Mouse (Mus musculus) B cell, adult 2 months (primary cell): ENCODE data around the gene Casp6.
A peak's percentile ranks its signal among the peaks of the same experiment; 100 is the strongest.

ENCODE experiments used
- DNase-seq, 2 experiments: peaks; one replicate each; pipeline ENCODE4 v3.0.0; 2022

The Casp6 gene

DNA sequence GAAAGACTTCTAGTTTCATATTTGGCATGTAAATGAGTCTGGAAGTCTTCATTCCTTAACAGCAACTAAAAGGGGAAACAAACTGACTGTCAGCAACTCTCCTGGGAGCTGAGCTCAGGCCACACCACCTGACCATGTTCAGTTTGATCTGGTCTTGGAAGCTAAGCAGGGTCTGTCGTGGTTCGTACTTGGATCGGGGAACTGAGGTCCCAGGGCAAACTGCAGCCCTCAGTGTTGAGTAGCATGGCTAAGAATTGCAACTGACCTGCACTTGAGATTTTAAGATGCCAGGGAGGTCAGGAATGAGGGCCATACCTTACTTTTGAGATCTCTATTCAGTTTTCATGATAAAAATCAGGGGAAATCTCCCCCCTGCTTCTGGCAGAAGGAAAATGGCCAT, 24.6 kb downstream of the Casp6 start:
- DNase-seq = no peak

DNA sequence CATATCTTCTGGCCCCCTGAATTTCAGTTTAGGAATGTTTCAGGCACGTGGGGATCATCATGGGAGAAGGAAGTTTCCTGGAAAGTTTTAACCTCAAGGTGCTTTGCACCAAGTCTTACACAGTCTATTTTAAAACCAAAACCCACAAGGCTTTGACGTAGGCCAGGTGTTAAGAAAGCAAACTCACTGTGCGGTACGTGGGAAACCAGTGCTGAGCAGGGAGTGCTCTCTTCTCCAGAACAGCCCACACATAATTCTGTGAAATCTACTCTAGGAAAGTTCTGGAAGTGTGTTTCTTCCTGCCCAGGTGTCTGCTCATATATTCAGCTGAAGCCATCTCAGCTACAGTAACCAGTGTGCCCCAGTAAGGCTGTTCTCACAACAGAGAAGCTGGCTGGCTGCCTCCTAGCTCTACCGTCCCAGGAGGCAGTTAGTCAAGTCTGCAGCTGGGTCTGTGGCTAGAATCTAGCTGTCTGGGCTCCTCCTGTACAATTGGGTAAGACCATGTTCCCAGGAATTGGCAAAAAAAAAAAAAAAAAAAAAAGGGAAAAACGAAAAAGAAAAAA, 29.1 kb downstream of the Casp6 start:
- DNase-seq = no peak

DNA sequence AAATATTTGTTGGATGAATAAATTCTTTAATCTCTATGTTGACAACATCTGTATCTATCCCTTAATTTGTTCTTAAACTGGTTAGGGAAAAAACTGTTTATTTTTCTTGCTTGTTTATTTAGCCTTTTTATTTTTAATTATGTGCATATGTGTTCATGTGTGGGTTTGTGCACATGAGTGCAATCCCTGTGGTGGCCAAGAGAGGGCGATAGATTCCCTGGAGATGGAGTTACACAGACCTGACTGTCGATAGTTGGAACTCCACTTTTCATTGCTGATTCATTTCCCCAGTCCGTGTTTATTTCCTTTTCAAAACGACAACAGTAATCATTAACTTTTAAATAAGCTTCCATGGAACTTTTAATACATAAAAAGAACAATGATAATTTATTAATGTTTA, 31.2 kb downstream of the Casp6 start:
- peak; percentile 34 to 39 for DNase-seq

DNA sequence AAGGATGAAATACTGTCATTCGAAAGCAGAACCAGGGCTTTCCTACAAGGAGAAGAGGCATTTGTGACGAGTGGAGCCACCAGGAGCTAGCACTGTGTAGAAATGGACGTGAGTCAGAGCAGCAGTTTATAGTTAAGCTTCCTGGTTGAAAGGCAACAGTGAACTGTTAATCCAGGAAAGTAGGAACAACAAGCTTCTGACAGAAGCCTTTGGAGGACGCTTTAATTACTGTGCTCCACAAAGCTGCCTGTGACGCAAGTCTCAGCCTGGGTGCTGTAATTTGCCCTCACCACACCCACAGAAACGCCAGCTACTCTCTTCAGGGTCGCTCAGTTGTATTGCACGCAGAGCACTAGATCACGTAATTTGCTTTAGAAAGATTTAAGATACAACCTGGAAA, 35.3 kb downstream of the Casp6 start:
- DNase-seq = no peak

DNA sequence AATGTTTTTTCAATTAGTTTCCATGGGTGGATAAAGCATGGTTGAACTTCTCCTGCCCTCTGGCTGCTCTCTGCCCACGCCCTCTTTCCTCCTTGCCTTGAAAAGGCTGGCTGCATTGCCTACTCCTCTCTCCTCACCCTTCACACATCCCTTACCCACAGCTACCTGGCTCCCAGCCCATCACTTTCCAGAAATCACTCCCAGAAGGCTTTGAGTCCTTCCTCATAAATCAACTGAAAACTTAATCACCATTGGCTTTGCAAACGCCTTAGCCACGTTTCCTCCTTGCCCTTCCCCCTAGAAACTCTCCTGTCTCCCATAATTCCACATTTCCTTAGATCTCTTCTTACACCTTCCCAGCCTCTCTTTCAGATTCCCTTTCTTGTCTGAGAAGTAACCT, 36.6 kb downstream of the Casp6 start:
- DNase-seq = no peak

DNA sequence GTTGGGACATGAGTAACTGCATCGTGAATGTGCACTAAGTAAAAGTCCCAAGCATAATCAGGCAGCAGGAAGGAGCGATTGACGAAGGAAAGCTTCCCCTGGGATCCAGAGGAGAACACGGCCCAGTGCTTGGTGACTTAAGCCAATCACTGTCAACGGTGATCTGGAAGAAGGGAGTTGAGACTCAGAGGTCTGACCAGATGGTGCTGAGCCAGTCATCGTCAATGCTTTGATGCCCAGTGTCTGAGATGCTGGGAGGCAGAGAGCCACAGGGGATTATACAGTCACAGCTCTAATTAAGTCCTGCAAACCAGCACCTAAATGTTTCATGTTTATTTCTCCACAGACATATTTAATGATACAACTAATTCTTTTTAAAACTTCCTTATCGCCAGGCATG, 37.8 kb downstream of the Casp6 start:
- DNase-seq = no peak

DNA sequence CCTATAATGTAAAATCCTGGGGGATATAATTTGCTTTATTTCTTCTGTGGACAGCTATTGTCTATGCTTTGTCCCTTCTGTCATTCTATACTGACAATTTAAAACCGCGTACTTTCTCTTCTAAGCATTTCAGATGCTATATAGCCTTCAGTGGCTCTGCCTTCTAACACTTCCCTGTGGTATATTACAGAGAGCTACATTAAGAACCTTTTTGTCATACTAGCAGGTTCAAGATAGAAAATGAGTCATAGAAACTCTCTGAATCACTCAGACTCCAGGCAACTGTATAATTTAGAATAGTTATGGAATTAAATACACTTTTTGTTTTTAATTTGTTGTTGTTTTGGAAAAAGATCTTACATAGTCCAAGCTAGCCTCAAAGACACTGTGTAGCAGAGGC, 39.6 kb downstream of the Casp6 start:
- DNase-seq = no peak

DNA sequence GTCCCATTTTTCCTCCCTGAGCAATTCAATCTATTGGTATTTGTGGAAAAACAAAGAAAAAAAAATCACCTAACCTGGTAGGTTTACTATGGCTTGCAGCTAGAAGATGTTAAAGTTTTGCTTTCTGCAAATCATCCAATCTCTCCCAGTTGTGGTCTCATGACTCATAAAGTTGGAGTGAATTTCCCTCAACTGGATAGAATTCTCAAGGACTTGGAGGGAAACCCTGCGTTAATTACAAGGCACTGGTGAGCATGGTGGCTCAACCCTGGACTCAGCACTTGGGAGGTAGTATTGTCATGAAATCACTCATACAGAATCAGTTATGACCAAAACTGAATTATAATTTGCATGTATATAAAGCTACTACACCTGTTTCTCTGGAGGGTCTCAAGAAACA, 40.1 kb downstream of the Casp6 start:
- DNase-seq = no peak

DNA sequence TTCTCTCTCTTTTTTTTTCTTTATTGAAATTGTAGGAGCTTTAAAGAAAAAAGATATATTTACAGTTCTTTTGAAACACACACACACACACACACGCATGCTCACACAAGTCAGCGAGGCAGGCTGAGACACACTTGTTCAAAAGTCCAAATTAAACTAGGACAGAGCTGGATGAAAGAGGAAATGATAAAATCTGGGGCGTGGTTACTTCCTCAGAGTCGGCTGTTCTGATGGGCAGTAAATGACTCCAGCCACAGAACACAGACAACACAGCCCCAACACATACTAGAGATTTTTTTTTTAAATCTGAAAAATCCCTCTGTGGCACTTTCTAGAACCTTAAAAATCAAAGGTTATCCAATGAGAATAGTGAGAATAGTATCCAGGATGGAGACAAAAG, 42.6 kb downstream of the Casp6 start:
- DNase-seq = no peak

DNA sequence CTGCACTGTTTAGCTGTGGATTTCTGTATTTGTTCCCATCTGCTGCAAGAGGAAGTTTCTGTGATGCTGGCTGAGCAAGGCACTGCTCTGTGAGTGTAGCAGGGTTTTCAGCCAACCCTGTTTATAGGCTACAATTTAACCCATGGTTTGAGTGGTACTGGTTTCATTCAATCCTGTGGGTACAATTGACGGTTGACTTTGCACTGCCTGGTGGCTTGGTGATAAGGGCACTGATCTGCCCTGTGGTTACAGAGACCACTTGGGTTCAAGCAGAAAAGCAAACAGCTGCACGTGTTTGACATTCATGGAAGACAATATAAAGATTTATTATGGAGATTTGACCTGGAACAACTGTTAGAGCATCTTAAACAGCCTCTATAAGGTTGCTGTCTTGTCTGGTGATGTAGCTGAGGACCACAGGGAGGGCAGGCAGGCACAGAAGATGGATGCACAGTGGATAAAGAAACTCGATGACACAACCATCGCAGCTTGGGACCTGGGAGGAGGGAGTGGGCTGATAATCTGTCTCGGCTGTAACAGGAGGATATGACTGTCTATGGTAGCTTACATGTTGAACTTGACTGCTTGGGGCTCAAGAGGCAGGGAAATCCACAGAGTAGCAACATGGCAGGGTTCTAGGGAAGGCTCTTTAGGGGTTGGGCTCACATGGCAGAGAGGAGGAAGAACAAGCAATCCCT, 45.1 kb downstream of the Casp6 start:
- no peak for DNase-seq

DNA sequence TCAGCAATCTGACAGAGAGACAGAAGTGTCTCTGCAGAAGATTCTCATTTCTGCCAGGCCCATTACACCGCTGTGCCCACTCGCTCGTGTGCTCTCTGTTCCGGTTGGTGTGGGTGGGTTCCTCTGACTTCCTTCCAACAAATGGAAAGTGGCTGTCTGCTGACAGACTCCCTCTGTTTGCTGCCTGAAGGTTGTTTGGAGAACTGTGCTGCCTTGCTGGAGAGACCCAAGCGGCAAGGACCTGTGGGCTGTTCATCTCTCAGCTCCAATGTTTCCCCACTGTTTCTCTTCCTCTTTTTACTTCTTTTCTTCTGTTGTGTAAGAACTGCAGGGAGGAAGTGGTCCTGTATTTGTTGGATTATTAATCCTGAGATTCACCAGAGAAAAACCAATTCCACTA, 47.1 kb downstream of the Casp6 start:
- peak; percentile 8 for DNase-seq

DNA sequence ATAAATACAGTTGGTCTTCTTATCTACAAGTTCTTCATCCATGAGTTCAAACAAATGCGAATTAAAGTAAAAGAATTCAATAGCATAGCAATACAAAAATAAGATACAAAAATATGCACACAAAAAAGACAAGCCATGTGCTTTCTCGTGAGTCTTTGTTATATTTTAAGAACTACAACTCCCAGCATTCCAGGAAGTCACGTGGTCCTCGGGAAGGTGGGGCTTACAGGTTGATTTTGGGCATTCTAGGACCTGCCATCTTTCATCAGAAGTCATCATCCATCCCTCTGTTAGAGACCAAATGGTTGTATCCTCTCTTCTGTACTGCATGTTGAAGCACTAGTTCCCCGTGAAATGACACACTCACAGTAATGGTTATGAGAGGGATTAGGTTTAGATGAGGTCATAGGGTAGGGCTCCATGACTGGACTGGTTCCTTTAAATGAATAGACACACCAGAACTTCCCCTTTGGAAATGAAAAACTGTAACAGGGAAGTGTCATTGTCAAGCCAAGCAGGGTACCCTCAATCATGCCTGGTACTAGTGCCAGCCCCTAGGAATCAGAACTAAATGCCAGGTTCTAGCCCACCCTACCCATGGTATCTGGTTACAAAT, 48.0 kb downstream of the Casp6 start:
- DNase-seq = no peak

DNA sequence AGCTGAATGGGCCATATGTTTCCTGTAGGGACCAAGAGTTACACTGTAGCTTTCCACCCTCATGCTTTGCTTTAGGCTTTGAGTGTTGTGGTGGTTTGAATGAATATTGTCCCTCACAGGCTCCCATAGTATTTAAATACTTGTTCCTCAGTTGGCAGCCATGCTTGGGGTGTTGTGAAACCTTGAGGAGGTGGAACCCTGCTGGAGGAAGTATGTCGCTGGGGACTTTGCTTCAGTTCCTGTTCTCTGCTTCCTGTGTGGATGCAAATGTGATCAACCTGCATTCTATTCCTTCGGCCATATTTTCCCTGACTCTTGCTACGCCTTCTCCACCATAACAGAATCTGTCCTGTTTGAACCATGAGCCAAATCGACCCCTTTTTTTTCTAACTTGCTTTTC, 52.1 kb downstream of the Casp6 start:
- DNase-seq = no peak

DNA sequence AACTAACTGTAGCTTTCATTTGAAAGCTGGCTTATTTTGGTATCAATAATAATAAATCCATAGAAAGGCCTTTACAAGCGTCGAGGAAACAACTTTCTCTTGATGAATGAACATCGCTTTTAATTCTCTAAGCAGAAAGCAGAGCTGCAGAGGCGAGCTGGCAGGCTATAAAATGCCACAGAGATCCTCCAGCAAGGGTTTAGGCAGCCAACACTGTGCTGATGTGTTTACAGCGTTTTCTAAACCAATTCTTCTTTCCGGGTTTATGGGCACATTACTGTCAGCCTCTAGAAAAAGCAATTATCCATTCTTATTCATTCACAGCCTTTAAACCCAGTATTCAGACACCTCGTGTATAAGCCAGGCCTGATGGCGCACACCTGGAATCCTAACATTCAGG, 61.3 kb downstream of the Casp6 start:
- no peak for DNase-seq
